Mouse (Mus musculus): Measurements from ENCODE around the gene Cts7.

The Cts7 gene

GRCm38 (mm10) chr13:61358097-61358496 lies at the start of gene Cts7:
Gene Cts7 (minus strand): TSS chr13:61358197.
- no peak for DNase-seq

Data from cerebellum, adult 9-10 months (tissue).